Mouse (Mus musculus): ENCODE measurements around the gene Slc22a17.

DNA sequence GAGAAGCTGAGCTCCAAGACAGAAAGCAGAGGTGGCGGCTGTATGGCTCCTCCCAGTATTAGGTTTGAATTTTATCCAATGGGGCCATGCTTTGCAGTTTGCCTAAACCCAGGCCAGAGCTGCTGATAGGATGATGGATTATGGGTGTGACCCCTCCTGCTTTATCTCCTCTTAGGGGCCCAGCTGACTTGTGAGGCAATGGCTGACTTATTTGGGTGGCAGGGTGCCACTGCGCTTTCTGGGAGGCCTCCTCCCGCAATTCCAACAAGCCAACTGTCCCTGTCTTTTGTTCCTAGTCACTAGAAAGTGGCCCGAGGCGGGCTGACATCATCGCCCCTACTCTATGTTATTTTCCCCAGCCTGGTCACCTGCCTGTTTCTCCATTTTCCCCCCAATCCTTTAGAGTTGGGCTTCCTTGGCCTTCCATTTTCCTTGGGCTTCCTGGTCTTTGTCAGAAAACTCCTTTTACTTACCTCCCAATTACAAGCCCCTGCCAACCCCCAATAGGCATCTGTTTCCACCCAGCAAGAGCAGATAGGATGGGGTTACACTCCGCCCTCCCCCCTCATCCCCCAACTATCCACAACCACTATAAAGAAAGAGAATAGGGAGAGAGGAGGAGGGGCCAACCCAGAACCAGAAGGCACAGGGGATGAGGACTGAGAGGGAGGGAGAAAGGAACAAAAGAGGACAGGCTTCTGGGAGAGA, 11.9 kb upstream of the Slc22a17 start:
- TF ChIP-seq CTCF (IDR thresholded peaks at IDR 0.05; ENCODE audit: control insufficient read depth, insufficient read depth, low read length) (no peak), POLR2A (IDR thresholded peaks at IDR 0.05; ENCODE audit: borderline replicate concordance, control insufficient read depth, low read depth, low read length) (no peak)

Data from bone marrow, adult 2 months (tissue).